Mouse (Mus musculus): Measurements from ENCODE around the gene Otulin.

GRCm38 (mm10) chr15:27528896-27529295, 101.6 kb downstream of the Otulin start:
- TF ChIP-seq POLR2A (IDR thresholded peaks at IDR 0.05; ENCODE audit: borderline replicate concordance, extremely low read depth, insufficient read depth, insufficient read length, poor library complexity, severe bottlenecking): no peak
- TF ChIP-seq CTCF (IDR thresholded peaks at IDR 0.05; ENCODE audit: borderline replicate concordance, extremely low read depth, insufficient read depth, insufficient read length): no peak
